8 mouse cellular contexts compared by ENCODE assay signal in the genomic region with DNA sequence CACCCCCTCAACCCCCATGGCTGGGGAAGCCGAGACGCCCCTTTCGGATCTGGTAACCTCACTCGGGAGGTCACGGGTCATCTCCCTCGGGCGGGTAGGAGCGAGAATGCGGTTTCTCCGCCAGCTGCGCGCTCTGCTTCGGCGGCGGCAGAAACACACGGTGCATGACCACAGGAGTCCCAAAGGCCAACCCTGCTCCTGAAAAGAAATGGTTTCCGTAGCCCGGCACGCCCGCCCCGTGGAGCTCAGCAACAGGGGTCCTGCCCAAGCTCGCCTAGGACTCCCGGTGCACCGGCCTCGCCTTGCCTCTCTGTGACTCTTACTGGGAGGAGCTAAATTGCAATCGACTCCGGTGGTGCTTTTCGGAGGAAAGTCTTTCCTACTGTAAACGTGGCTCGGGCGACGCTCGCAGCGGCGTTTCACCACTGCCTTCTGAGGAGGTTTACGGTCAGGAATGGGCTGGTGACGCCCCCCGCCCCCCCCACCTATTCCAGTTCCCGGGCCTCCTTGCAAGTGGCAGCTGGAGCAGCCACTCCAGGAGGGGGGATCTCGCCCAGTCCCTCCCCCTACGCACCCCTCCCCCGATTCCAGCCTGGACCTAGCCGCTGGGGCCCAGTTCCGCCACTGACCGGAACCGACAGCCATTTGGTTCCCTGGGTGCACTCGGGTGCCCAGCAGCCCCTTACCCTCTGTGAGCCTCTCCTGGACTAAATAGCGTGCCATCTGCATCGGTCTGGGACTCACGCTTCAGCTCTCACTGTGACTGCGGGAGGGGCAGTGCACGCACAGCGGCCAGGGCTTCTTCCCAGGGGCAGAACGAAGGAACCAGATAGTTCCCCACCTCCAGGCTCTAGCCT. TPM values are rescaled to one million over a fixed set of nuclear protein-coding genes. Genes with fewer than 3 reads are reported as not detected.
DNase-seq lines count a peak whose midpoint lies in the region; ATAC-seq and TF ChIP-seq lines count a peak whose summit lies in the region.

No protein-coding gene starts in this region.

- H3K27ac ChIP-seq in hindbrain, embryonic 13.5 days: peak overlapping the region; percentile 98
- H3K27ac ChIP-seq in left cerebral cortex, adult 2 months: peak overlapping the region; percentile 97
- H3K27ac ChIP-seq in macrophage: no peak overlapping the region

- ATAC-seq in hindbrain, embryonic 13.5 days (ENCODE audit: low FRiP score): peak; percentile 67

- peak; percentile 79 for DNase-seq in NIH3T3 (ENCODE audit: low read depth)
- peak; percentile 88 to 90 for DNase-seq in cerebellum, postnatal 10 days
- peak; percentile 61 to 63 for DNase-seq in frontal cortex, postnatal 14 days (ENCODE audit: low spot score in 2 of 2)
- peak; percentile 65 to 70 for DNase-seq in left cerebral cortex, adult 2 months (ENCODE audit: extremely low spot score in 1 of 2, low spot score in 2 of 2)
- peak; percentile 71 for DNase-seq in right cerebral cortex, postnatal 14 days
- DNase-seq in urinary bladder, postnatal 14 days (ENCODE audit: low spot score): peak; percentile 79

- peak overlapping the region; percentile 93 for H3K4me2 ChIP-seq in hindbrain, embryonic 13.5 days

- H3K36me3 ChIP-seq in hindbrain, embryonic 13.5 days: no peaks in the 10 kb centered on the region
- no peaks in the 10 kb centered on the region for H3K36me3 ChIP-seq in macrophage (ENCODE audit: inconsistent target)

- peak overlapping the region; percentile 55 for H3K4me3 ChIP-seq in hindbrain, embryonic 13.5 days
- H3K4me3 ChIP-seq in left cerebral cortex, adult 2 months: peak overlapping the region; percentile 69
- H3K4me3 ChIP-seq in macrophage (ENCODE audit: inconsistent target): peak overlapping the region; percentile 36

- no peak for TF ChIP-seq CTCF in left cerebral cortex, adult 2 months (IDR thresholded peaks at IDR 0.05)

- no peaks in the 10 kb centered on the region for H3K9me3 ChIP-seq in hindbrain, embryonic 13.5 days

- H3K79me2 ChIP-seq in macrophage (ENCODE audit: inconsistent target): no peaks in the 10 kb centered on the region

- intact Hi-C loops in left cerebral cortex, adult 2 months (cut with DNase I): loop anchor here (1.0 to 10.0 kb wide), 4 partner anchors 56 to 1126 kb away; no protein-coding TSS in a partner anchor

- H3K9ac ChIP-seq in hindbrain, embryonic 13.5 days: peak overlapping the region; percentile 86

- WGBS in hindbrain, embryonic 13.5 days: under 1% methylated on average over 52 of the region's 54 CpGs
- 1% methylated on average over 54 of the region's 54 CpGs for WGBS in macrophage (ENCODE audit: missing documents)

- no peaks in the 10 kb centered on the region for H3K27me3 ChIP-seq in hindbrain, embryonic 13.5 days

- H3K4me1 ChIP-seq in hindbrain, embryonic 13.5 days (replicated peaks): peaks cover 28% of the 10 kb centered on the region

RNA-seq across cellular contexts. Expression of gene Sox4, which starts 4.9 kb away (rescaled TPM):
- 173 and 192 TPM in 2 replicates for polyA plus RNA-seq in hindbrain, embryonic 13.5 days (2015; fragmentation: Nextera tagmentation; extraction: Ambion mirVana)
- 10 to 100 TPM; 17.2 to 19.8 TPM for total RNA-seq in left cerebral cortex, adult 2 months (2021)
- total RNA-seq in macrophage (2018; cell fraction: chromatin; rRNA removed): 10 to 100 TPM in 1 of 26 experiments, 1 to 10 TPM in 2, under 1 TPM in 12, not detected in 11; 0.13 to 11.6 (median 0.26) TPM
- 1 to 10 TPM in 11 of 26 experiments, under 1 TPM in 15; 0.11 to 3.5 (median 0.52) TPM for total RNA-seq in macrophage (2018; cell fraction: cytosol; rRNA removed)
- 1 to 10 TPM in 5 of 26 experiments, under 1 TPM in 19, not detected in 2; 0.06 to 3.1 (median 0.56) TPM for total RNA-seq in macrophage (2018; cell fraction: nucleus; rRNA removed)
- polyA plus RNA-seq in macrophage (2018): 0.73 to 3.1 TPM (median 2.3 TPM) in 3 replicates

Comparison
In these comparisons a context has a peak if more than half of its experiments do, and no peak if none do; other contexts are left out.
1. RNA of gene Sox4, which starts 4.9 kb away (polyA plus RNA-seq): 173 to 192 TPM in hindbrain, embryonic 13.5 days; 0.73 to 3.1 TPM in macrophage; every median in the first group is over 10 times any median in the second.
2. Peak in every context shown above with its lines, with median percentiles within 50 percentile points of each other: DNase-seq and H3K4me3 ChIP-seq.